Mouse (Mus musculus) testis, adult 2 months (tissue): ENCODE results near the gene Arntl2.

Experiments used
- CTCF ChIP-seq: fragments of 200-500 bp; IDR thresholded peaks from 2 replicates; pipeline ENCODE4 v1.5.1; 2012; ENCODE audit warnings: low read depth, mild to moderate bottlenecking, inconsistent platforms, low read length, moderate library complexity; ENCODE audit not compliant: control insufficient read depth, insufficient read depth, insufficient replicate concordance
- POLR2A ChIP-seq: fragments of 200-500 bp; IDR thresholded peaks from 2 replicates; pipeline ENCODE4 v1.6.1; 2012; ENCODE audit warnings: low read depth, mild to moderate bottlenecking, inconsistent platforms, low read length, moderate library complexity; ENCODE audit not compliant: control insufficient read depth

DNA sequence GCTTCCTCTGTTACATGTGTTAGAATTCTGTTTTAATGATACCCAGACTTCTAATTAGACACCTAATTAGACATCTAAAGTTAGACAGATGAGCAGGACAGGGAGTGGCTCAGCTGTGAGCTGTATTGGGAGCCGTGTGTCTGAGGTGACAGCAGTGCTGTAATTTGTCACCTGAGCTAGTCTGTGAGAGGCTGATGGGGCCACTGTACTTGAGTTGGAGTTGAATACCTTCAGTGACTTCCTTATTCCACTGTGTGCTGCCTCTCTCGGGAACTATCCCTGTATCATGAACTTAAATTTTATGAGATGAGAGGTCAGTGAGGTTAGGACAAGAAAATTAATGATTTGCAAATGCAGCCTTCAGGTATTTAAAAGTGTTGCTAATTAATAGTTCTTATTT lies 31.3 kb upstream of the Arntl2 start:
- TF ChIP-seq CTCF: no peak
- TF ChIP-seq POLR2A: no peak
